Mouse (Mus musculus) adrenal gland, postnatal 4 days (tissue): ENCODE results near the gene Krt80. TPM values are rescaled to one million over a fixed set of nuclear protein-coding genes. Genes with fewer than 3 reads are reported as not detected.
A peak's percentile ranks its signal among the peaks of the same experiment; 100 is the strongest.

Source experiments
- DNase-seq, 2 experiments: peaks; one replicate each; pipeline ENCODE4 v3.0.0; 2021 to 2022; ENCODE audit warnings: low spot score in 2 of 2, mixed read lengths in 2 of 2
- long read RNA-seq, 2 experiments: library from polyadenylated mRNA; stranded (forward); transcript quantifications; one replicate each; pipeline ENCODE4 v2.0.0; 2021
- total RNA-seq, 2 experiments: library from RNA; stranded (reverse); gene quantifications; 2 replicates each; pipeline ENCODE4 v1.2.3; 2021

Gene Krt80
- 1 to 10 TPM in 1 of 2 experiments, under 1 TPM in 1; 0.45 to 1.1 TPM for total RNA-seq
- long read RNA-seq, experiment 1, result 0 reads
- long read RNA-seq, experiment 2, result 0 reads

- peak; percentile 60 to 69 for DNase-seq
These were observed at the start of gene Krt80 for GRCm38 (mm10) chr15:101370101-101370911. TSS of gene Krt80 (minus strand) at chr15:101370162.

- no peak for DNase-seq
These were observed 49.0 kb upstream of the Krt80 start for GRCm38 (mm10) chr15:101418950-101419349.

- DNase-seq, result no peak
These were observed 45.0 kb upstream of the Krt80 start for GRCm38 (mm10) chr15:101414807-101415565.

- DNase-seq, result no peak
These were observed 44.1 kb upstream of the Krt80 start for GRCm38 (mm10) chr15:101413916-101414635.

GRCm38 (mm10) chr15:101412188-101412587, 42.2 kb upstream of the Krt80 start:
- no peak for DNase-seq

GRCm38 (mm10) chr15:101410775-101411174, 40.8 kb upstream of the Krt80 start, which contains the start of gene Krt7:
TSS of gene Krt7 (plus strand) at chr15:101411043.
- DNase-seq, result no peak

GRCm38 (mm10) chr15:101398269-101398668, 28.3 kb upstream of the Krt80 start:
- no peak for DNase-seq

GRCm38 (mm10) chr15:101397683-101398082, 27.7 kb upstream of the Krt80 start:
- DNase-seq, result no peak

- DNase-seq, result no peak
These were observed 27.0 kb upstream of the Krt80 start for GRCm38 (mm10) chr15:101396921-101397320.

- DNase-seq, result no peak
These were observed 26.5 kb upstream of the Krt80 start for GRCm38 (mm10) chr15:101396466-101396865.

- DNase-seq, result no peak
These were observed 24.9 kb upstream of the Krt80 start for GRCm38 (mm10) chr15:101394908-101395307.

GRCm38 (mm10) chr15:101392251-101392650, 22.3 kb upstream of the Krt80 start:
- DNase-seq, result no peak

- DNase-seq, result no peak
These were observed 20.2 kb upstream of the Krt80 start for GRCm38 (mm10) chr15:101390203-101390602.

- no peak for DNase-seq
These were observed 18.1 kb upstream of the Krt80 start for GRCm38 (mm10) chr15:101388034-101388541.

GRCm38 (mm10) chr15:101387176-101387575, 17.2 kb upstream of the Krt80 start:
- no peak for DNase-seq

- no peak for DNase-seq
These were observed 15.1 kb upstream of the Krt80 start for GRCm38 (mm10) chr15:101385064-101385463.

GRCm38 (mm10) chr15:101384610-101385009, 14.6 kb upstream of the Krt80 start:
- DNase-seq, result no peak

- no peak for DNase-seq
These were observed 12.8 kb upstream of the Krt80 start for GRCm38 (mm10) chr15:101382811-101383210.

- no peak for DNase-seq
These were observed 11.8 kb upstream of the Krt80 start for GRCm38 (mm10) chr15:101381758-101382157.

- no peak for DNase-seq
These were observed 8.7 kb upstream of the Krt80 start for GRCm38 (mm10) chr15:101378646-101379045.

GRCm38 (mm10) chr15:101376776-101377061, 6.8 kb upstream of the Krt80 start:
- no peak for DNase-seq
